Mouse (Mus musculus): ENCODE results near the gene Krtap4-16.
"Not testable (repeated sequence)": the region's sequence is repeated elsewhere in the genome, so short reads cannot be mapped to it uniquely, and the experiment has no call there.

Gene Krtap4-16

DNA sequence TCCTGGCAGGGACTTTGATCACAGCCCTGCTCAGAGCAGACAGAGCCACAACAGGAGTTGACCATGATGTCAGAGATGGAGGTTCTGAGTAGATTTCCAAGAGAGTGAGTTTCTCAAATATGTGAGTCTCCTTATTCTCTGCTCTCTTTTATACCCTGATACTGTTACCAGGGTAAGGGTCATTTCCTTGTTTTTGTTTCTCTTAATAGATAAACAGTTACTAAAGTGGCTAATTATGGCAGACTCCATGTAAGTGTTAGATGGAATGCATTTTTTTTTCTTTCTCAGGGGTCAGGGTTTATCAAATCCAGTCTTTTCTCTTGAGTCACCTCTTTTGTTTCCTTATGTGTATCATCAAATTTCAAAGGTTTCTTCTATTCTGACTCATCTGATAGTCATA lies at the start of gene Krtap4-16:
Krtap4-16 (minus strand) TSS at position 101 of the 400 bp plus-strand sequence.
- DNase-seq = no peak

DNA sequence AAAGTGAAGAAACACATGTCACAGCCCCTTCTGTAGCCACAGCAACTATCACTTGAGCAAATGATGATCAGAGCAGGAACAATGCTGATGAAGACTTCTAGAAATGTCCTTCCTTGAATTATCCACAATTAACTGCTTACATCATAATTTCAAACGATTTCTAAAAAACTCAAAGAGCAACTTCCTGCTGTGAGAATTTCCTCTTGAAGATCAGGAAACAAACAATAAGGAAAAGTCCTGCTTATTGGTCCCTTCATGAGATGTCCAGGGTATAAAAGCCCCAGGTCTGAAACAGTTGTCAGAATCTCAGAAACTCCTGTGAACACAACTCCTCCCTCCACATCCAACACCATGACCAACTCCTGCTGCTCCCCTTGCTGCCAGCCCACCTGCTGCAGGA lies 27.5 kb upstream of the Krtap4-16 start, which contains the start of gene Gm11567:
Gm11567 (plus strand) TSS at position 301 of the 400 bp plus-strand sequence.
- DNase-seq = not testable (repeated sequence)

DNA sequence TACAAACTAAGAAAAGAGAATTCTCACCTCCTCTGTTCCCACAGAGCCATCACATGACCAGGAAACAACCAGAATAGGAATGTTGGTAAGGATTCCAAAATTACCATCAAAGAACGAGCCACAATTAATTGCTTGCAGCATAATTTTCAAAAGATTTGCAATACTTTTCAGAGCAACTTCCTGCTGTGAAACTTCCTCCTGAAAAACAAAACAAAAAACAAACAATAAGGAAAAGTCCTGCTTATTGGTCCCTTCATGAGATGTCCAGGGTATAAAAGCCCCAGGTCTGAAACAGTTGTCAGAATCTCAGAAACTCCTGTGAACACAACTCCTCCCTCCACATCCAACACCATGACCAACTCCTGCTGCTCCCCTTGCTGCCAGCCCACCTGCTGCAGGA lies 21.7 kb upstream of the Krtap4-16 start, which contains the start of gene Krtap9-1:
Krtap9-1 (plus strand) TSS at position 301 of the 400 bp plus-strand sequence.
- DNase-seq = not testable (repeated sequence)

DNA sequence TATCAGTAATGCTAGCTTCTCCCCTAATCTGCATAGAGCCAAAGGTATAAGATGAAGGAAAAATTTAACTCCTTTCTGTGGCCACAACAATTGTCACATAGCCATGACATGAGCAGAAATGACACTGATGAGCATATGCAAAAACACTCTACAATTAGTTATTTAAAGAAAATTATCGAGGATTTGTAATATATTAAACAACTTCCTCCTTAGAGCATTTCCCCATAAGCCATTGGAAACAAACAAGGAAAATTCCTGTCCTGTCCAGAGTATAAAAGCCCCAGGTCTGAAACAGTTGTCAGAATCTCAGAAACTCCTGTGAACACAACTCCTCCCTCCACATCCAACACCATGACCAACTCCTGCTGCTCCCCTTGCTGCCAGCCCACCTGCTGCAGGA lies 12.8 kb upstream of the Krtap4-16 start, which contains the start of gene Gm11559:
Gm11559 (plus strand) TSS at position 301 of the 400 bp plus-strand sequence.
- not testable (repeated sequence) for DNase-seq

DNA sequence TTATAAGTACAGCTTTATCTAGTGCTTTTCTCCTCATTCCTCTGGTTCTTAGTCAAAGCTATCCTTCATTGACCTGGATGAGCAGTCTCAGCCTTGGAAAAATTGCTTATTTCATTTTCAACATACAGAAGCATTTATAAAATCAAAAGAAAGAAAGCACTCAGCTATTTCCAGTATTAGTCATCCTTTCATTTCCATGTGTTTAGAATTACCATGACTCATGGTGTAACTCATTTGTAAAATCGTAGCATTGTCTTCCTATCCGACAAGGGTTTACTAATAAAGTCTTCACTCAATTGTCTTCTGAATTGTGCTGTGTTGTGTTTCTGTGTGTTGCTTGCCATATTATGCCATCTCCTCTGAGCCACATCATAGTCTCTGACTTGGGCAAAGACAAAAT lies 7.4 kb upstream of the Krtap4-16 start:
- DNase-seq = no peak

DNA sequence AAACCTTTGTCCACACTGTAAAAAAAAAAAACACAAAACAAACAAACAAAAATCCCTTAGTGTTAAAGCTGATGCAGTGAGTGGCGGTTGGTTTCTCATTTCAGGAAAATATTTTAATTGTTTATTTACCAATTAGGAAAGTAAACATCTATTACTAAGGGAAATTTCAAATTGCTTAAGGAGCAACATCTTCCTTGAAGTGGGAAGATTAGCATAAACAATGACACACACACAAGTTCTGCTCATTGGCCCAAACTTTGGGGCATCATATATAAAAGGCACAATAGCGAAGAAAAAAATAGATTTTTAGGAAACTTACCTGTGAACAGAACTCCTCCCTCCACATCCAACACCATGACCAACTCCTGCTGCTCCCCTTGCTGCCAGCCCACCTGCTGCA lies 6.2 kb upstream of the Krtap4-16 start, which contains the start of gene Gm11568:
Gm11568 (plus strand) TSS at position 301 of the 400 bp plus-strand sequence.
- DNase-seq = no peak

DNA sequence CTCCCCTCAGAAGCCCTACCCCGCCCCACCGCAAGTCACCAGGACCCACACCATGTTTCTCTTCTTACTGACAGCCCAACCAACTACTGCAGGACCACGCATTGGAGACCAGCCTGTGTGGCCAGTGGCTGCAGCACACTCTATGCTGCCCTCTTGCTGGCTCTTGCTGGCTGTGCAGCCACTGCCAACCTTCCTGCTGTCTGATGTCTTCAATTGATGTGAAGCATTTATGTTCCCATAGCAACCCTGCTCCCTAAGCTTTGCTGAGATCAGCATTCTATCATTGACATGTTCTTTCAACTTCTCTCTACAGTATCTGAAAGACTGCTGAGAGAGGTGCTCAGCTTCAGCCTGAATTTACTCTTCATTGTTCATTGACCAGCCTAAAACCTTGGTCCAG lies 2.7 kb upstream of the Krtap4-16 start:
- no peak for DNase-seq

DNA sequence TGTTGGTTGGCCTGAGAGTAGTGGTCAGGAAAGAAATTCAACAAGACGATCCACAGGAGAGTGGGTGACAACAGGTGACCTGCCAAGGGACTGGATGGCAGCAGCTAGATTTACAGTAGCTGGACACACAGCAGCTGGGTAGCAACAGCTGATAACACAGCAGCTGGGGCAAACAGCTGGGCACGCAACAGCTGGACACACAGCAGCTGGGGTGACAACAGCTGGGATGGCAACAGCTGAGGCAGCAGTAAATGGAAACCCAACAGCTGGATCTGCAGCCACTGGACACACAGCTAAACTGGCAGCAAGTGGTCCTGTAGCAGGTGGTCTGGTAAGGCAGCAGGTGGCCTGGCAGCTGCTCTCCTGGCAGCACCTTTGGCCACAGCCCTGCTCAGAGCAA lies 4.7 kb downstream of the Krtap4-16 start:
- DNase-seq = no peak

DNA sequence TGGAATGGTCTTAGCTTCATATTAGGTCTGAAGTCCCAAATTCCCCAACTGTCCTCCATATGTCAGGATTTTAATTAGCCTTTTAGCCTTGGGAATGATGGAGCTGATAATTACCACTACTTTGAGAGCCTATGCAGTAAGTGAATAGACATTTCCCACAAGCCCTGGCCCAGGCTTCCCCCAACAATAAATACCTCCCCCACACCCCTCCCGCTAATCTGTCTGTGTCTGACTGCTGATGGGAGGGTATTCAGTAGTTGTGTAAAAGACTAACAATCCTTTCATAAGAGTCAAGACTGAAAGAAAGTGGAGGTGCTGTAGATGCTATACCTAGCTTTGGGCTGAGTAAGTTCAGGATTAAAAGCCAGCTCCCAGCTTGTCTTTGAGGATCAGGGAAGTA lies 9.2 kb downstream of the Krtap4-16 start:
- no peak for DNase-seq

DNA sequence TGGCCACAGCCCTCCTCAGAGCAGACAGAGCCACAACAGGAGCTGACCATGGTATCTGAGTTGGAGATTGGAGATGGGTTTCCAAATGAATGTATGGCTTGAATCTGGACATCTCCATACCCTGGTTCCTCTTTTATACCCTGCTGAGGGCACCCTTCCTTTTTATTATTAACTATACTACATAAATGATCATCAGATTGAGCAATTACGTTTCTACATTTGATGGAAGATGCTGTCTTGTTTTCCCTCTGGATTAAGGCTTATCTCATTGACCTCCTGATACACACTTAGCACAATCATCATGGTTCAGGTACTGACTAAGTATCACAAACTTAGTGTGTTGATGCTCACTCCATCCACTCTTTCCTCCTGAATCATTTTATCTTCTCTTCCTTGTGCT lies 13.4 kb downstream of the Krtap4-16 start, which contains the start of gene 2300003K06Rik:
2300003K06Rik (minus strand) TSS at position 101 of the 400 bp plus-strand sequence.
- no peak for DNase-seq

DNA sequence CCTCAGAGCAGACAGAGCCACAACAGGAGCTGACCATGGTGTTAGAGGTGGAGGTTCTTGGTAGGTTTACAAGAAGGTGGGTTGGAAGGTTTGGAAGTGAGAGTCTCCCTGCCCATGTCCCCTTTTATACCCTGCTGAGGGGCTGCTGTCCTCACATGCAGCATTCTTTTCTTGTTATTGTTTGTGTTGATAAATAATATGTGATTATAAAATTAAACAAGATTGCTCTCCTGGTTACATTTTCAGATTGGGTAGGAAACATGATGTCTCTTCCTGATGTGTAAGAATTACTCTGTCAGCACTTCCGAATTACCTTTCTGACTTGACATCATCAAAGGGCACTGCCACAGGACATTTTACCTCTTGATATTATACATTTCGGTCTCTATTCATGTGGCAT lies 35.8 kb downstream of the Krtap4-16 start, which contains the start of gene Gm11564:
Gm11564 (minus strand) TSS at position 101 of the 400 bp plus-strand sequence.
- not testable (repeated sequence) for DNase-seq

DNA sequence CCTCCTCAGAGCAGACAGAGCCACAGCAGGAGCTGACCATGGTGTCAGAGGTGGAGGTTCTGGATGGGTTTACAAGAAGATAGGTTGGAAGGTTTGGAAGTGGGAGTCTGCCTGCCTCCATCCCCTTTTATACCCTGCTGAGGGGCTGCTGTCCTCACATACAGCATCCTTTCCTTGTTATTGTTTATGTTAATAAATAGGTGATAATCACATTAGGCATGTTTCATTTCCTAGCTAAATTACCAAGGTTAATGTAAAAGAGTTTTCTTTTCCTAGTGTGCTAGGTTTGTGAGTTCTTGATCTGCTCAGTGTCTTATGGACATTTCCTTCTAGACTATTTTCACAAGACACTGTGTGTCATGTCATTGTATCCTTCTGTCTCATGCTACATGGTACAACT lies 41.6 kb downstream of the Krtap4-16 start, which contains the start of gene Krtap4-13:
Krtap4-13 (minus strand) TSS at position 101 of the 400 bp plus-strand sequence.
- DNase-seq = not testable (repeated sequence)

DNA sequence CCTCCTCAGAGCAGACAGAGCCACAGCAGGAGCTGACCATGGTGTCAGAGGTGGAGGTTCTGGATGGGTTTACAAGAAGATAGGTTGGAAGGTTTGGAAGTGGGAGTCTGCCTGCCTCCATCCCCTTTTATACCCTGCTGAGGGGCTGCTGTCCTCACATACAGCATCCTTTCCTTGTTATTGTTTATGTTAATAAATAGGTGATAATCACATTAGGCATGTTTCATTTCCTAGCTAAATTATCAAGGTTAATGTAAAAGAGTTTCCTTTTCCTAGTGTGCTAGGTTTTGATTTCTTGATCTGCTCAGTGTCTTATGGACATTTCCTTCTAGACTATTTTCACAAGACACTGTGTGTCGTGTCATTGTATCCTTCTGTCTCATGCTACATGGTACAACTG lies 47.1 kb downstream of the Krtap4-16 start, which contains the start of gene Gm11554:
Gm11554 (minus strand) TSS at position 101 of the 400 bp plus-strand sequence.
- DNase-seq = not testable (repeated sequence)
